Mouse (Mus musculus): Measurements from ENCODE around the gene Wscd2.

GRCm38 (mm10) chr5:113553402-113553897 is 63.3 kb downstream of the Wscd2 start:
- TF ChIP-seq CTCF (IDR thresholded peaks at IDR 0.05; ENCODE audit: low read depth, low read length) (no peak), GATA1 (IDR thresholded peaks at IDR 0.05; ENCODE audit: borderline replicate concordance, low read length) (no peak)
